ENCODE assay signal across 26 mouse cellular contexts in the genomic region with DNA sequence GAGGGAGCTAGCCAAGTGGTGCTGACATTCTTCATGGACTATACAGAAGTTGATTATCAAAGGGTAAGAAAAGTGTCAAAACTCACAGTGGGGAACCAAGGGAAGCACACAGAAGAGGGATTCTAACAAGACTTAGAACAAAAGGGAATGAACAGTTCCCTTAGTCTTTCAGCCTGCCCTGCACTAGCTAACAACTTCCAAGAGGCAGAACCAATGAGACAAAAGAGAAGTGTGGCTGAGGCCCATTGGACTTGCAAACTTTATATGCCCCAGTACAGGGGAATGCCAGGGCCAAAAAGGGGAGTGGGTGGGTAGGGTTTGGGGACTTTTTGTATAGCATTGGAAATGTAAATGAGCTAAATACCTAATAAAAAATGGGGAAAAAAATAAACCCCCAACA.
"Had no signal": no experiment of that assay in that cellular context is flagged by ENCODE, and none has a peak within 500 bp of the region (broad histone marks: within the 10 kb centered on the region; RNA-seq: fewer than 3 reads in every experiment).

No protein-coding gene starts in this region.

- H3K9me3 ChIP-seq: heart, embryonic 13.5 days; heart, embryonic 15.5 days; hindbrain, embryonic 13.5 days; hindbrain, embryonic 15.5 days; kidney, embryonic 15.5 days; limb, embryonic 13.5 days; limb, embryonic 15.5 days; liver, embryonic 12.5 days had no signal

- H3K4me1 ChIP-seq: heart, embryonic 13.5 days; heart, embryonic 15.5 days; hindbrain, embryonic 13.5 days; hindbrain, embryonic 15.5 days; kidney, embryonic 15.5 days; limb, embryonic 13.5 days; limb, embryonic 15.5 days; liver, embryonic 12.5 days had no signal

- H3K36me3 ChIP-seq: heart, embryonic 13.5 days; heart, embryonic 15.5 days; hindbrain, embryonic 13.5 days; hindbrain, embryonic 15.5 days; kidney, embryonic 15.5 days; limb, embryonic 13.5 days; limb, embryonic 15.5 days; liver, embryonic 12.5 days had no signal

- H3K4me2 ChIP-seq: heart, embryonic 11.5 days; heart, embryonic 13.5 days; heart, embryonic 15.5 days; hindbrain, embryonic 13.5 days; hindbrain, embryonic 15.5 days; kidney, embryonic 15.5 days; limb, embryonic 13.5 days; limb, embryonic 15.5 days; liver, embryonic 12.5 days had no signal

- ATAC-seq: hindbrain, postnatal 0 days; intestine, embryonic 16.5 days; liver, embryonic 12.5 days had no signal

- H3K9ac ChIP-seq: heart, embryonic 13.5 days; heart, embryonic 15.5 days; hindbrain, embryonic 13.5 days; hindbrain, embryonic 15.5 days; kidney, embryonic 15.5 days; limb, embryonic 13.5 days; limb, embryonic 15.5 days; liver, embryonic 12.5 days; liver, embryonic 14.5 days had no signal

- H3K4me3 ChIP-seq: heart, embryonic 13.5 days; heart, embryonic 15.5 days; hindbrain, embryonic 13.5 days; hindbrain, embryonic 15.5 days; kidney, embryonic 15.5 days; limb, embryonic 13.5 days; limb, embryonic 15.5 days; liver, embryonic 12.5 days had no signal

- H3K27ac ChIP-seq: heart, embryonic 13.5 days; heart, embryonic 15.5 days; hindbrain, embryonic 13.5 days; hindbrain, embryonic 15.5 days; hindbrain, postnatal 0 days; kidney, embryonic 15.5 days; kidney, postnatal 0 days; limb, embryonic 13.5 days; limb, embryonic 15.5 days; liver, embryonic 12.5 days; liver, embryonic 14.5 days had no signal

- DNase-seq: gastrocnemius, postnatal 14 days; gastrocnemius, postnatal 36 days; heart, adult 18-20 months; heart, postnatal 14 days; heart, postnatal 36 days; kidney, adult 11 months; kidney, adult 2 months; kidney, adult 9 months; kidney, postnatal 14 days; kidney, postnatal 36 days; layer of hippocampus, adult 9-11 months; layer of hippocampus, postnatal 36 days; left cerebral cortex, postnatal 4 days had no signal

- H3K27me3 ChIP-seq: heart, embryonic 13.5 days; heart, embryonic 15.5 days; hindbrain, embryonic 13.5 days; hindbrain, embryonic 15.5 days; kidney, embryonic 15.5 days; limb, embryonic 13.5 days; limb, embryonic 15.5 days; liver, embryonic 12.5 days had no signal
